Mouse (Mus musculus): ENCODE results near the gene Rgs10.

Rgs10 gene

DNA sequence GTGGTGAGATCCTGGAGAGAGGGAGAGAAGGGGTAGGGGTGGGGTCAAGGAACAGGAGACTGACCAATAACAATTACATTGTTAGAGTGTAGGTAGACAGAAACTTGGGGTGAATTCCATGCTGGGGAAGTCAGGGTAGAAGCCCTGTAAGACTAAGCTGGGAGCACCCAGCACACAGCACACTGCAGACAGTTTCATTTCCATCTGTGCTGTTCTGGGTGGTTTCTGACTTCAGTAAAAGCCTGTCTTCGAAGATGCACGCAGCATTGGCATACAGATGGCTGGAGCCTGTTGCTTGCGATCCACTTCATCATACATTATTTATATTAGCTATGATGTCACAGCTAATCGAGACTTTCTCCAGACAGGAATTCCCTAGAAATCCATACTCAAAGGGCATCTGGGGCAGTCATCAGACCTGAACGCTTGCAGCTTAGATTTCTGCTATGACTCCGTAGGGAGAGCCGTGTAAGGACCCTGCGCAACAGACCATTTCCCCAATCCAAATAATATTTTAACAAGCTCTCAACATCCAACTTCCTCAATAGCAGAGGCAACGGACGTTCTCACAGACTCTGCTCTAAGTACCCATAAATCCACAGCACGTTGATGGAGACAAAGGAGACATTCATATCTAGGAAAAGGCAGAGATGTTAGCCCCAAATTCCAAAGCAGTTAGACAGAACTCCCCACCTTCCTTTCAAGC, 7.7 kb downstream of the Rgs10 start:
- no peak for DNase-seq (ENCODE audit: low spot score)

GRCm38 (mm10) chr7:128408265-128408664, 10.3 kb downstream of the Rgs10 start:
- DNase-seq (ENCODE audit: low spot score) = no peak

DNA sequence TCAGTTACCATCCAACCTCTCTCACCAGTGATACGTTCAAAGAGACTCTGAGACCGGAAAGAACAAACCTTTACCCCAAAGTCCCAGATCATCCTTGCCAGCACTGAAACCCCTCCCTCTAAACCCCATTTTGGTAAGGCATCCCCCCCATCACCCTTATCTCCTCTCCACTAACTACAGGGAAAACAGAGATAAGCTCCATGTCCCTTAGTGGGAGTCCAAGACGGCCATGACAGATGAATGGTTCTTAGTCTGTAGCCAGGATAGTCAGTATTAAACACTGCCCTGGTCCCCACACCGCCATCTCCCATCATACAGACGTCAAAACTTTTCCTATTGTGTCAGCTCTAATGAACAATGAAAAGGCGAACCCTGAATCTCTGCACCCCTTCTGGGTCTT, 14.6 kb downstream of the Rgs10 start:
- DNase-seq (ENCODE audit: low spot score) = no peak

GRCm38 (mm10) chr7:128403586-128403985, 15.0 kb downstream of the Rgs10 start:
- DNase-seq (ENCODE audit: low spot score) = no peak

GRCm38 (mm10) chr7:128403128-128403527, 15.4 kb downstream of the Rgs10 start:
- DNase-seq (ENCODE audit: low spot score) = no peak

GRCm38 (mm10) chr7:128402577-128402976, 16.0 kb downstream of the Rgs10 start:
- no peak for DNase-seq (ENCODE audit: low spot score)

DNA sequence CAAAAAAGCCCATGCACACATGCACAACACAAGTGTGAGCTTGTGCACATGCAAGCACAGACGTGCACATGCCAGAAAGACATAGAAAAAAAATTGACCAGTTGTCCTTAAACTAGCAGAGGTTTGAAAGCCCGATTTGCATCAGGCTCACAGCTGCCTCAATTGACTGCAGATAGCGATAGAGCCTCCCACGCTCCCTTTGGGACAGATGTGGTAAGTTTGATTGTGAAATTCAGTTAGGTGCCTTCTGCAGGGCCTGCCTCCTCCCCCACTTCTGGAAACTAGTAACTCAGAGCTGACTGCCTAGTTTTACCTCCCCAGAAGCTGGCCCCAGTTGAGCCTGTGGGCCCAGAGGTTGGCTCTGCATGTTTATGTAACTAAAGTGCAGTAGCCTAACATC, 19.9 kb downstream of the Rgs10 start:
- DNase-seq (ENCODE audit: low spot score) = no peak

GRCm38 (mm10) chr7:128397066-128397465, 21.5 kb downstream of the Rgs10 start:
- DNase-seq (ENCODE audit: low spot score) = no peak

DNA sequence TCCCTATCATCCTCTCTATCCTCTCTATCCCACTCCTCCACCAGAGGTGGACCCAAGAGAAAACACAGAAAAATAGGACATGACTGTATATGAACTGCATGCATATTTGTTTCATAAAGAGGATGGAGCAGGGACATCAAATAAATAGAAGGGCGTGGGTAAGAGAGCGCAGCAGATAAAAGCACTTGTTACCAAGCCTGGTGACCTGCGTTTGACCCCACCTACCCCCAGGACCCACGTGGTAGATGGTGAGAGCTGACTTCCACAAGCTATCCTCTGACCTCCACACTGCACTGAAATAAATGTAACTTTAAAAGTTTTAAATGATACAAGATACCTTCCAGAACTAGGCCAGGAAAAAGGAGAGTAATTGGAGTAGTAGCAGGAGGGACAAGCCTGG, 24.8 kb downstream of the Rgs10 start:
- no peak for DNase-seq (ENCODE audit: low spot score)

DNA sequence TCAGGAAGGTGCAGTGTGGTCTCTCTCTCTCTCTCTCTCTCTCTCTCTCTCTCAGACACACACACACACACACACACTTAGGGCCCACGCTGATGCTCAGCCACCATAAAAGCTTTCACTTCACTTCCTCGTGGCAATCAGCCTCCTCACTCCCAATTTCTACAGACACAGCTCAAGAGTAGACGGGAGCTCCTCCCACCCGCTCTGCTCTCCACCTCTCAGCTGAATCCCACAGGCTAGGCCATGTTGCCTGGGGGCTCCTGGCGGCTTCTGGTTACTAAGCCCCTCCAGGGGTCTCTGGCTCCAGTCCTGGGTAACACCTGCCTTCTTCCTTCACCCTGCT, 25.6 kb downstream of the Rgs10 start:
- DNase-seq (ENCODE audit: low spot score) = peak; percentile 29

DNA sequence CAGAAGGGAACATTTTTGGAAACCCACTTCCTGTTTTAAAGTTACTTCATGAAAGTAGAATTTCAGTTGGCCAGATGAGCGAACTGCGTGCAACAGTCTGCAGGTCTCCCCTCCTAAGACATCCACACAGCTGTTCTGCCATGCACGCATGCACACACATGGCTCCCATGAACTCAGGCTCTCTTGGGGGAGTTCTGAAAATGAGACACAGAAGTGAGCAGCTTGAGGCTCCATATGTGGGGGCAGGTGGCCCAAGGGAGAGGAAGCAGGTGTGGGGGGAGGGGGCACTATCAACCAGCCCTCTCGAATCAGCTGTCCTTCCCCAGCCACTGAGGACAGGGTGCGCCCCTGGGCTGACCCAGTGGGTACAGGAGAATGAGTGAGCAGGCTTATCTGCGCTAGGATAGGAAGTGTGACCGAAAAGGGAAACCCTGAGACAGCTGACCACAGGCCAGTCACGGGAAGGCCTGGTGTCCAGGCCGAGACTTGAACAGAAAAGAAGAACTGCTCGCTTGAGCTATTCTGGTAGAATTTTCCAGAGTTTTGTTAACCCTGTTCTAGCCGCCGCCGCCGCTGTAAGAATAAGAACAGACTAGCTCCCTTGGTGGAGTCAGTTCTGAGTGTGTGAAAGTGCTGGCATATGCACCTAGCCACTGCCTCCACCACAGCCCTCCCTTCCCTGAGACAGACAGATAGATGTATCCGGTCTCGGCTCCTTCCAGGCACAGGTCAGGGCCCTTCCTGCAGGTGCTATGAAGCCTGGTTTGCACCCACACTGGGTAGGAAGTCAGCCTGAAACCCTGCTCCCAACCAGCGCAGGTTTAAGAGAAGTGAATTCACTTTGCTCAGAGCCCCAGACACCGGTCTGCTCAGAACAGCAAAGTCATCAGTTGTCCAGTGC, 26.2 kb downstream of the Rgs10 start:
- DNase-seq (ENCODE audit: low spot score) = peak; percentile 60

DNA sequence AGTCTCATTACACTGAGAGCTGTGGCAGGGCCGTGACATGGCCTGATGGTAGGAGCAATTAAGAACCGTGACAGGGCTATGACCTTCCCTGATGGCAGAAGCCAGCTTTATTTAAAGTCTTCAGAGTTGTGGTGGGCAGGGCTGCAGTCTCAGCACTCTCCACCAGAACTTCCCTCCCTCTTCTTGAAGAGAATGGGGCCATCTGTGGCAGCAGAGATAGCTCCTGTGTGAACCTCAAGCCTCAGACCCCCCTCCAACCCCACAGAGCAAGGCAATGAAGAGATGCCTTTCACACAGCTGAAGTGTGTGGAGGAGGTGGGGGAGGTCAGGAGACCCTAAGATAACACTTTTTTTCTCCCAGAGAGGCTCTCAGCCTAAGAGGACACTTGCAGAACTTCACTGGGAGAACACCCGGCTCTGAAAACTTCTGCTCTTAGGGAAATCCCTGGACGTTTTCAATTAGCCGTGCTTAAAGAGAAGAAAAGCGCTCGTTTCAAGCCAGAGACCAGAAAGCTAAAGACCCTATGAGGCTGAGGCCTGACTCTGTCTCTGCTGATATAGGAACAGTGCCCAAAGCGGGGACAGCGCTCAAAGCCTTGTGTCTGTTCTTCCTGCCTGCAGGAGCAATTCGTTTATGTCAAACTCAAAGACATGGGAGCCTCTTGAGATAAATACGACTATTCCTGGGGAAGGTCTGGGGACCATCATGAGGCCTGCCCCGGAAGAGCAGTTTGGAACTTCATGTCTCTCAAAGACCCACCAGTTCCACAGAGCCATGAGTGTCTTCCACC, 27.1 kb downstream of the Rgs10 start:
- no peak for DNase-seq (ENCODE audit: low spot score)

- peak; percentile 39 for DNase-seq (ENCODE audit: low spot score)
Measured at GRCm38 (mm10) chr7:128388968-128389367, 29.6 kb downstream of the Rgs10 start.

DNA sequence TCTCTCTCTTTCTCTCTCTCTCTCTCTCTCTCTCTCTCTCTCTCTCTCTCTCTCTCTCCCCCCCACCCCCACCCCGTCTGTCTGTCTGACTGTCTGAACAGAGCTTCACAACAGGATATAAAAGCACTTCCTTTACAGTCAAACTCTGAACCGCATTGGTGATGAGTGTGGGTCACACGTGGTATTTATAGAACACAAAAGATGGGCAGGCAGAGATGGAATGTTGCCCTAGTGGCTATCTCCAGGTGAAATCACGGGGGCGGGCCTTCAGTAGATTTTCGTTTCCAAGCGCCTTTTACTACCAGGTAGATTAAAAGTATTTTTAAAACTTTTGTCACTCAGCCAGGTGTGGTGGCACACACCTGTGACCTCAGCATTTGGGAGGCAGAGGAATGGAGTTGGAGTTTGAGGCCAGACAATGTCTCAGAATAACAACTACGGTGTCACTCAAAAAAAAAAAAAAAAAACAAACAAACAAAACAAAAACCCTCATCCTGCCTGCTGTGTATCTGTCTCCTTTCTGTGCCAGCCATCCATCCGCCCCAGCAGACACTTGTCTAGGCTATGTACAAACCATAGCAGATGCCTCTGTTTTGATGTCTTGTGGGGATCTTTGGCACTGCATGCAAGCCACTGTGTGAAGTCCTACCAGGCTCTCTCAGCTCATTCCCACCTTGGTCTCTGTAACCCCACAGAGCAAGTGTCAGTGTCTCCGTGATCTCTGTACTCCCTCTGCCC, 34.7 kb downstream of the Rgs10 start:
- no peak for DNase-seq (ENCODE audit: low spot score)

DNA sequence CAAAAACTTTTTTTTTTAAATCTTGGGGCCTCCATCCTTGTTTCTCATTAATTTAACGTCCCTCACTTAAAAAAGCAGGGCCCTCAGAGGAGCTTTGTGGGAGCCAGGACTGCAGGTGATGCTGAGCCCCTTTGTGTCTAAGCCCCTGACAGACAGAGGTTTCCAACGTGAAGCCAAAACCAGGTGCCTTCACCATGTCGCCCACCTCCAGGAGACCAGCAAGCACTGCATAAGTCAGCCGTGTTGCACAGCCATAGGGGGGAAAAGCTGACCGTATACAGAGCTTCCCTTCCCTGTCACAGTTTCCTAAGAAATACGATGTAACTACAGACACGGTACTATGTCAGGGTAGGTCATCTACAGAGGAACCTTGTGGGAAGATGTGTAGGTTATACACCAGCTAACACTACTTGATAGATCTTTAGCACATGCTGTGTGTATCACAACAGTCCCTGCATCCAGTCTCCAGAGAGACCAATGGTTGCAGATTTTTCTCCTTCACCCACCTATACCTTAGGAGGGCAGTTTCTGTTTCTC, 35.3 kb downstream of the Rgs10 start:
- DNase-seq (ENCODE audit: low spot score) = no peak

GRCm38 (mm10) chr7:128382527-128382860, 36.1 kb downstream of the Rgs10 start:
- DNase-seq (ENCODE audit: low spot score) = no peak

- DNase-seq (ENCODE audit: low spot score) = no peak
Measured at GRCm38 (mm10) chr7:128381811-128382526, 36.6 kb downstream of the Rgs10 start.

DNA sequence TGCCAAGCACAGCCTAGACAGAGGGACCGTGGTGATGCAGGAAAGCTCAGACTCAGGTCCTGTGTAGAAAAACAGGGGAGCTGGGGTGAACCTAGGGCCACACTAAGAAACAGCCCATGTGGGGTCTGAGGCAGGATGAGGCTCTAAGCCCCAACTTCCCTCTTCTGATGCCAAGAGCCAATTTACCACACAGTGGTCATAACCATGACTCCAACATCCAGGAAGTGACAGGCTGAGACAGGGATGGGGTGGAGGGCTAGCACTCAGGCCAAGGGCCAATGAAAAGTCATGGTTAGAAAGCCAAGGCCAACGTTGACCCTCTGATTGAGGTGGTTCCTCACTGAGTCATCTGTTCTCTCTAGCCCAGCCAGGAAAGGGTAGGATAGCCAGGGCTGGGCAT, 37.6 kb downstream of the Rgs10 start:
- DNase-seq (ENCODE audit: low spot score) = no peak

DNA sequence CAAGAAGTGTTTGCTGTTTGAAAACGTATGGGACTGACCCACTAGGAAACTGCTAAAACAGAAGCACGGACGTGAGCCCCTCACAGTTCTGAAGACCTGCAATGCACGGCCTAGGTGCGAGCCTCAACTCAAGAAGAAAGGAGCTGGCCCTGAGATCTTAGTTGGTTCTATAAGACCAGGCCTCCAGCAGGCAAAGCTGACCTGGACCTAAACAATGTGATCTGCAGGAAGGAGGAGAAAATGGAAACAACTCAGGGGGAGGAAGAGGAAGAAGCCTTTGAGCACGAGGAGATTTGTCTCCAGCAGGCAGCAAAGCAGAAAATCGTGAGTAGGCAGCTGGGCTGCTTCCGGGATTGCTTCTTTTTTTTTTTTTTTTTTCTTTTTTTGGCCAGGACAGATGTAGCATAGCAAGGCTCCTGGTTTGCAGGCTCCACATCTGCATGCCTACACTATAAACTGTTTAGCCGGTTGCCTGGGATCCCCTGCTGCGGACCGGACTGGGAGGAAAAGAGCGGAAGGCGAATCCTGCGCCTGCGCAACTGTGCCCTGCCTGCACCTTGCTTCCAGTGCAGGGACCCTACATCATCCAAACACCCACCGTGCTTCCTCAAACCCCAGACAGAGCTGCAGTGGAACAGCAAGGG, 39.3 kb downstream of the Rgs10 start:
- no peak for DNase-seq (ENCODE audit: low spot score)

- DNase-seq (ENCODE audit: low spot score) = no peak
Measured at GRCm38 (mm10) chr7:128376206-128376701, 42.3 kb downstream of the Rgs10 start.
